Mouse (Mus musculus) gastrocnemius, adult 2 months (tissue): Measurements from ENCODE around the gene Olfr1022. TPM values are rescaled to one million over a fixed set of nuclear protein-coding genes. Genes with fewer than 3 reads are reported as not detected.

ENCODE experiments used
- DNase-seq: peaks from one replicate; pipeline ENCODE4 v3.0.0; 2022
- H3K27ac ChIP-seq: fragments of 200-600 bp; 2 replicates; pipeline ENCODE4 v1.8.1; 2022; ENCODE audit warnings: mild to moderate bottlenecking
- H3K4me3 ChIP-seq: fragments of 200-600 bp; 2 replicates; pipeline ENCODE4 v1.8.1; 2022; ENCODE audit warnings: mild to moderate bottlenecking, moderate library complexity
- CTCF ChIP-seq: fragments of 200-600 bp; IDR thresholded peaks from 2 replicates; pipeline ENCODE4 v1.8.1; 2022; ENCODE audit warnings: antibody characterized with exemption, mild to moderate bottlenecking, moderate library complexity
- intact Hi-C: fragments of 180-260 bp; cut with DNase I; formaldehyde crosslinking; loops from one replicate; pipeline ENCODE4 v1.15.1; 2025
- long read RNA-seq, 2 experiments: library from polyadenylated mRNA; stranded (forward); transcript quantifications; one replicate each; pipeline ENCODE4 v2.0.0; 2021
- total RNA-seq, 2 experiments: library from RNA; stranded (reverse); gene quantifications; 2 replicates each; pipeline ENCODE4 v1.2.3; 2021

The Olfr1022 gene
- not detected for total RNA-seq
- long read RNA-seq, experiment 1 = 0 reads
- long read RNA-seq, experiment 2 = 0 reads

DNA sequence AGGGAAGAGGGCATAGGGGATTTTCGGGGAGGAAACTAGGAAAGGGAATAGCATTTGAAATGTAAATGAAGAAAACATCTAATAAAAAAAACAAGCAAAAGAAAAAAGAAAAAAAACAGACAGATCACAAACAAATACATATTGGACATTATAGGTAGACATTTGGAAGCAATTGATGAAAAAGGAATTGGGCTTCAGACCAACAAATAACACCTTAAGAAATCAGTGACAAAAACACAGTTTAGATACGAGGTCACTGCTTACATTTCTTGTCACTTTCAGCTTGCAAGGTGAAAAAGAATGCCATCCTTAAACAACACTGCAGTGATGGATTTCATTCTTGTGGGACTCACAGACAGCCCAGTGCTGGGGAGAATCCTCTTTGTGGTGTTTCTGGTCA, at the start of gene Olfr1022:
TSS of gene Olfr1022 (plus strand) at position 301 of the 400 bp plus-strand sequence.
- intact Hi-C loops = no loop called here
- DNase-seq = no peak
- Histone ChIP-seq H3K4me3 (no peak within 1 kb of the TSS), H3K27ac (no peak within 1 kb of the TSS)
- no peak for TF ChIP-seq CTCF

DNA sequence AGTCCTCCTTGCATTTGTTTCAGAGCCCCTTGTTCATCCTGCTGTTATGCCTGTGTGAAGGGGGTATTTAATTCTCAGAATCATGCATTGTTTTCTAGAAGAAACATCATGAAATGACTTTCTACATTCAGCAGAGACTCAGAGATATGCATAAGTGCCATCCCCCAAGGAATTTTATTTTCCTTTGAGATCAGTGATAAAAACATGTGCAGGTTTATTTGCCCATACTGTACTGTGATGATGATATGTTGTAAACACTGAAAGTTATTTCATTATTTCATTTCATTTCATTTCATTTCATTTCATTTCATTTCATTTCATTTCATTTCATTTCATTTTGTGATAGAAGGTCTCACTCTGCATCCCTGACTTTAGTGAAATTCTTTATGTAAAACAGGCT, 23.0 kb upstream of the Olfr1022 start, which contains the start of gene Olfr1019:
TSS of gene Olfr1019 (minus strand) at position 101 of the 400 bp plus-strand sequence.
- no peak for DNase-seq
- no peak for TF ChIP-seq CTCF
- Histone ChIP-seq H3K4me3 (no peak within 1 kb of the TSS), H3K27ac (no peak within 1 kb of the TSS)
- intact Hi-C loops = no loop called here

GRCm38 (mm10) chr2:85846730-85847129, 21.7 kb upstream of the Olfr1022 start, which contains the start of gene Olfr1020:
Gene Olfr1020, plus strand, starts transcription at chr2:85847030.
- no peak for DNase-seq
- no peak within 1 kb of the TSS for H3K4me3 ChIP-seq
- no peak for TF ChIP-seq CTCF
- H3K27ac ChIP-seq = no peak within 1 kb of the TSS
- intact Hi-C loops = no loop called here

DNA sequence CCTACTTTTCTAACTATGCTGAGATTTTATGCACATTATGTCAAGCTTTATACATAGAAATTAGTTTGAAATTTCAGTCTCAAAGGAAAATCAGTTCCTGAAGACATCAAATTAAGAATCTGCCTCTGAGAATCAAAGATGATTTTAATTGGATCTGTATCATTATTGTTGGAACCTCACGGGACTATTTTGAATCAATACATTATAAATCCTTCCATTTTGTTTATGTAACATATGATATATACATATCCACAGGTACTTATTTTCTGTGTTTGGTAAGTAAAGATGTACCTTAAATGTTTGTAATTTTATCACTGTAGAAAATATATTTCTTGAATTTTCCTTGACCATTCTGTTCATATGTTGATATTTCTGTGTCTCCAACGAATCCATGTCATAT, 16.9 kb downstream of the Olfr1022 start, which contains the start of gene Olfr1023:
TSS of gene Olfr1023 (plus strand) at position 301 of the 400 bp plus-strand sequence.
- intact Hi-C loops = no loop called here
- TF ChIP-seq CTCF = no peak

DNA sequence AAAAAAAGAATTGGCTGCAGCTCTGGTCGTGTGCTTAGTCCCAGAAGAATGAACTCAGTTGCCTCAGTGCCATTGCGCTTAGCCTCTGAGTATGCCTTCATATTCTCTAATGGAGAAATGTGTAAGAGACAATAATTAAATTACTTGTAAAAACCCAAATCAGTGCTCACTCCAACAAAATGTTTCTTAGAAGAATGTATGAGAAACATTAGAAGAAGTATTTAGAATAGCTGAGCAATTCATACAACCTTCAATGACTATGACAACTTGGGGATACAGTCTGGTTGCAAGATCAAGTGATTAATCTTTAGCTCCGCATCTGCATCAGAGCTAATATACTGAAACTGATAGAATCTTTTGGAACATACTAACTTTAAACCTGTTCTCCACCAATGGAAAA, 36.6 kb downstream of the Olfr1022 start, which contains the start of gene Olfr1024:
TSS of gene Olfr1024 (minus strand) at position 101 of the 400 bp plus-strand sequence.
- Histone ChIP-seq H3K27ac (no peak within 1 kb of the TSS), H3K4me3 (no peak within 1 kb of the TSS)
- intact Hi-C loops = no loop called here
- no peak for TF ChIP-seq CTCF
- DNase-seq = no peak

More for the DNA sequence above, 16.9 kb downstream of the Olfr1022 start, which contains the start of gene Olfr1023:
- no peak for DNase-seq
- Histone ChIP-seq H3K27ac (no peak within 1 kb of the TSS), H3K4me3 (no peak within 1 kb of the TSS)

DNA sequence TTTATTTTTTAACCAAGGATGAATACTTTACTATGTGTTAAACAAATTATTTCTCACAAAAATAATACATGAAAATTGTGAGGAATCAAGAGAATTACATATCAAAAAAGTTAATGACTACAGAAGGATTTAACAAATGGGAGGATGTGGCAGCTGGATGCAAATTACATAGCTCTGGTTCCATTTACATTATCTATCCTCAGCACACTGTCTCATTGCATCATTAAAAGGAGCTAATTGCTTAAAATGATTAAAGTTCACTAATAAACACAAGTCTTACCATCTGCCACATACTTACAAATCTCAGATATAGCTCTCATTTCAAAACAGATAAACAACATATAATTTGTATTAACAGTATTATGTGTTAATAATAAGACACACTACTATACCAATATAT, 44.8 kb downstream of the Olfr1022 start:
- no peak for TF ChIP-seq CTCF
- Histone ChIP-seq H3K27ac (no peak overlapping the region), H3K4me3 (no peak overlapping the region)
- no peak for DNase-seq
- intact Hi-C loops = no loop called here

- Histone ChIP-seq H3K27ac (no peak within 1 kb of the TSS), H3K4me3 (no peak within 1 kb of the TSS)
- intact Hi-C loops = no loop called here
- no peak for TF ChIP-seq CTCF
- no peak for DNase-seq
Measured at GRCm38 (mm10) chr2:85914893-85915292, 46.5 kb downstream of the Olfr1022 start, which contains the start of gene Olfr1025-ps1. Gene Olfr1025-ps1, plus strand, starts transcription at chr2:85915193.

Other genes starting within 250 kb of the Olfr1022 start
- not detected for gene Olfr1002, start 217.9 kb upstream of the Olfr1022 start, total RNA-seq
- gene Olfr154, start 204.1 kb upstream of the Olfr1022 start, total RNA-seq = not detected
- gene Olfr1006, start 189.8 kb upstream of the Olfr1022 start, total RNA-seq = not detected
- not detected for gene Olfr1008, start 179.2 kb upstream of the Olfr1022 start, total RNA-seq
- not detected for gene Olfr1009, start 153.2 kb upstream of the Olfr1022 start, total RNA-seq
- gene Olfr1012, start 105.8 kb upstream of the Olfr1022 start, total RNA-seq = not detected
- not detected for gene Olfr1013, start 101.5 kb upstream of the Olfr1022 start, total RNA-seq
- gene Olfr1014, start 95.9 kb upstream of the Olfr1022 start, total RNA-seq = not detected
- gene Olfr1015, start 86.6 kb upstream of the Olfr1022 start, total RNA-seq = not detected
- not detected for gene Olfr1016, start 66.0 kb upstream of the Olfr1022 start, total RNA-seq
- not detected for gene Olfr1018, start 50.1 kb upstream of the Olfr1022 start, total RNA-seq
- not detected for gene Olfr1019, start 23.1 kb upstream of the Olfr1022 start, total RNA-seq
- gene Olfr1020, start 21.6 kb upstream of the Olfr1022 start, total RNA-seq = not detected
- gene Olfr1023, start 17.0 kb downstream of the Olfr1022 start, total RNA-seq = not detected
- gene Olfr1024, start 36.5 kb downstream of the Olfr1022 start, total RNA-seq = not detected
- gene Olfr1025-ps1, start 46.6 kb downstream of the Olfr1022 start, total RNA-seq = not detected
- not detected for gene Olfr1026, start 53.0 kb downstream of the Olfr1022 start, total RNA-seq
- not detected for gene Olfr1028, start 81.8 kb downstream of the Olfr1022 start, total RNA-seq
- gene Olfr1029, start 105.3 kb downstream of the Olfr1022 start, total RNA-seq = not detected
- not detected for gene Olfr1030, start 110.7 kb downstream of the Olfr1022 start, total RNA-seq
- gene Olfr1031, start 121.7 kb downstream of the Olfr1022 start, total RNA-seq = not detected
- gene Olfr1032, start 136.9 kb downstream of the Olfr1022 start, total RNA-seq = not detected
- under 1 TPM in 1 of 2 experiments, not detected in 1; 0.14 TPM for gene Olfr1033, start 152.0 kb downstream of the Olfr1022 start, total RNA-seq
- not detected for gene Olfr1034, start 177.3 kb downstream of the Olfr1022 start, total RNA-seq
- not detected for gene Olfr1036, start 205.4 kb downstream of the Olfr1022 start, total RNA-seq
- gene Olfr1037, start 218.8 kb downstream of the Olfr1022 start, total RNA-seq = not detected